Comparison of ENCODE assay signal across 9 mouse cellular contexts in genomic region chr6:50112775-50113174, GRCm38 (mm10). TPM values are rescaled to one million over a fixed set of nuclear protein-coding genes. Genes with fewer than 3 reads are reported as not detected.
DNase-seq lines count a peak whose midpoint lies in the region; ATAC-seq lines count a peak whose summit lies in the region.
"Had no signal": no experiment of that assay in that cellular context is flagged by ENCODE, and none has a peak within 500 bp of the region (broad histone marks: within the 10 kb centered on the region; RNA-seq: fewer than 3 reads in every experiment).

No protein-coding gene starts in this region.

- peak; percentile 87 for DNase-seq in c-Kit-positive CD71-negative TER-119-negative erythroid progenitor cells, embryonic 14.5 days (ENCODE audit: low read depth)
- peak; percentile 94 for DNase-seq in forebrain, embryonic 11.5 days (ENCODE audit: low spot score)
- peak; percentile 97 for DNase-seq in kidney, postnatal 14 days
- DNase-seq in natural killer cell, adult 2 months (ENCODE audit: low spot score in 2 of 2), result peak; percentile 68 to 79

- H3K27me3 ChIP-seq in forebrain, embryonic 11.5 days (ENCODE audit: control insufficient read depth, insufficient read depth, low read length), result no peaks in the 10 kb centered on the region
- no peaks in the 10 kb centered on the region for H3K27me3 ChIP-seq in heart, embryonic 15.5 days
- H3K27me3 ChIP-seq in liver, embryonic 12.5 days (replicated peaks), result peaks cover 23% of the 10 kb centered on the region
- no peaks in the 10 kb centered on the region for H3K27me3 ChIP-seq in stomach, embryonic 14.5 days (ENCODE audit: control insufficient read depth, insufficient read depth, low read length)

- WGBS in forebrain, embryonic 11.5 days, result 2% methylated on average over 8 of the region's 8 CpGs
- WGBS in heart, embryonic 15.5 days, result under 1% methylated on average over 8 of the region's 8 CpGs
- under 1% methylated on average over 8 of the region's 8 CpGs for WGBS in liver, embryonic 12.5 days (ENCODE audit: insufficient replicate concordance)
- WGBS in stomach, embryonic 14.5 days, result 1% methylated on average over 8 of the region's 8 CpGs

- peaks cover 4% of the 10 kb centered on the region; the same call in 1 of the 2 replicates for H3K4me1 ChIP-seq in forebrain, embryonic 11.5 days (replicated peaks; ENCODE audit: control insufficient read depth, insufficient read depth, low read length)
- peaks cover 28% of the 10 kb centered on the region for H3K4me1 ChIP-seq in heart, embryonic 15.5 days (replicated peaks)
- peaks cover 35% of the 10 kb centered on the region for H3K4me1 ChIP-seq in liver, embryonic 12.5 days
- peaks cover 6% of the 10 kb centered on the region; the same call in 1 of the 2 replicates for H3K4me1 ChIP-seq in stomach, embryonic 14.5 days (ENCODE audit: control insufficient read depth, insufficient read depth, low read length)

- H3K4me3 ChIP-seq in forebrain, embryonic 11.5 days (ENCODE audit: low read depth, low read length), result no peak overlapping the region
- no peak overlapping the region for H3K4me3 ChIP-seq in heart, embryonic 15.5 days
- no peak overlapping the region for H3K4me3 ChIP-seq in liver, embryonic 12.5 days
- H3K4me3 ChIP-seq in stomach, embryonic 14.5 days (ENCODE audit: low read depth, low read length), result no peak overlapping the region
- H3K4me3 ChIP-seq: erythroblast, embryonic 14.5 days had no signal

- peak; percentile 72 for ATAC-seq in CD4-positive, CD25-positive, alpha-beta regulatory T cell, adult 4 months
- ATAC-seq in forebrain, embryonic 11.5 days (replicated peaks; ENCODE audit: low FRiP score), result peak; percentile 77
- peak; percentile 69 for ATAC-seq in heart, embryonic 15.5 days (replicated peaks; ENCODE audit: insufficient number of reproducible peaks, insufficient read depth, low FRiP score, low read depth)
- ATAC-seq in liver, embryonic 12.5 days, result peak; percentile 56; the same call in 1 of the 2 replicates
- ATAC-seq in stomach, embryonic 14.5 days (ENCODE audit: insufficient number of reproducible peaks, insufficient read depth, low FRiP score, low read depth), result peak; percentile 80; the same call in 1 of the 2 replicates

- H3K9me3 ChIP-seq in forebrain, embryonic 11.5 days (ENCODE audit: control insufficient read depth, low read length), result no peaks in the 10 kb centered on the region
- H3K9me3 ChIP-seq in heart, embryonic 15.5 days (replicated peaks), result no peaks in the 10 kb centered on the region
- no peaks in the 10 kb centered on the region for H3K9me3 ChIP-seq in liver, embryonic 12.5 days (replicated peaks)
- no peaks in the 10 kb centered on the region for H3K9me3 ChIP-seq in stomach, embryonic 14.5 days (ENCODE audit: control insufficient read depth, low read depth, low read length)

- peak overlapping the region; percentile 34; the same call in 1 of the 2 replicates for H3K4me2 ChIP-seq in forebrain, embryonic 11.5 days (ENCODE audit: low read depth, low read length, severe bottlenecking)
- H3K4me2 ChIP-seq in heart, embryonic 15.5 days, result peak overlapping the region; percentile 49
- peak overlapping the region; percentile 40 for H3K4me2 ChIP-seq in liver, embryonic 12.5 days
- no peak overlapping the region; the same call in 1 of the 2 replicates for H3K4me2 ChIP-seq in stomach, embryonic 14.5 days (replicated peaks; ENCODE audit: low read depth, low read length)

- peak overlapping the region; percentile 23; the same call in 1 of the 2 replicates for H3K9ac ChIP-seq in forebrain, embryonic 11.5 days (ENCODE audit: low read length)
- H3K9ac ChIP-seq in heart, embryonic 15.5 days, result peak overlapping the region; percentile 29; the same call in 1 of the 2 replicates
- H3K9ac ChIP-seq in liver, embryonic 12.5 days, result no peak overlapping the region
- no peak overlapping the region for H3K9ac ChIP-seq in stomach, embryonic 14.5 days (replicated peaks; ENCODE audit: low read depth, low read length)

- H3K36me3 ChIP-seq in forebrain, embryonic 11.5 days (ENCODE audit: control insufficient read depth, insufficient read depth, low read length), result no peaks in the 10 kb centered on the region
- H3K36me3 ChIP-seq in heart, embryonic 15.5 days, result no peaks in the 10 kb centered on the region
- no peaks in the 10 kb centered on the region for H3K36me3 ChIP-seq in liver, embryonic 12.5 days
- H3K36me3 ChIP-seq in stomach, embryonic 14.5 days (ENCODE audit: control insufficient read depth, insufficient read depth, low read length), result no peaks in the 10 kb centered on the region

- H3K27ac ChIP-seq in forebrain, embryonic 11.5 days (ENCODE audit: low read depth, low read length), result no peak overlapping the region
- H3K27ac ChIP-seq in heart, embryonic 15.5 days, result peak overlapping the region; percentile 50; the same call in 1 of the 2 replicates
- no peak overlapping the region for H3K27ac ChIP-seq in liver, embryonic 12.5 days
- H3K27ac ChIP-seq in stomach, embryonic 14.5 days (ENCODE audit: low read length), result no peak overlapping the region

RNA-seq across cellular contexts. Expression of gene Mpp6, which starts 2.7 kb away (rescaled TPM):
- 1 to 10 TPM; 9.4 to 9.9 TPM for polyA plus RNA-seq in CD4-positive, CD25-positive, alpha-beta regulatory T cell, adult 4 months (2017; shearing (Covaris generic))
- 92.6 and 93.1 TPM in 2 replicates for polyA plus RNA-seq in forebrain, embryonic 11.5 days (2014; fragmentation: Nextera tagmentation; extraction: Ambion mirVana)
- polyA plus RNA-seq in heart, embryonic 15.5 days (2015; fragmentation: Nextera tagmentation; extraction: Ambion mirVana), result 67.7 and 77.5 TPM in 2 replicates
- polyA plus RNA-seq in liver, embryonic 12.5 days (2016; fragmentation: Nextera tagmentation; extraction: Ambion mirVana), result 51.9 and 53.0 TPM in 2 replicates
- 59.2 and 67.1 TPM in 2 replicates for polyA plus RNA-seq in stomach, embryonic 14.5 days (2014; fragmentation: Nextera tagmentation; extraction: Ambion mirVana)

Comparison
In these comparisons a context has a peak if more than half of its experiments do, and no peak if none do; other contexts are left out.
1. H3K9ac ChIP-seq: peak in forebrain, embryonic 11.5 days (single experiment) and heart, embryonic 15.5 days (single experiment); none in liver, embryonic 12.5 days (single experiment) and stomach, embryonic 14.5 days (single experiment).
2. Peak in every context shown above with its lines, with median percentiles within 50 percentile points of each other: ATAC-seq and DNase-seq.